Mouse (Mus musculus): ENCODE measurements around the gene Hdgfl3.

- TF ChIP-seq POLR2A (IDR thresholded peaks at IDR 0.05; ENCODE audit: low read depth, low read length) (no peak), CTCF (IDR thresholded peaks at IDR 0.05; ENCODE audit: extremely low read depth, insufficient read length, insufficient replicate concordance, low read depth, low read length) (no peak)
Measured at GRCm38 (mm10) chr7:81880797-81881196, 53.5 kb downstream of the Hdgfl3 start.
